Mouse (Mus musculus) cerebellum, adult 18-20 months (tissue): ENCODE measurements around the gene Gm21119.
A peak's percentile ranks its signal among the peaks of the same experiment; 100 is the strongest.
"Not testable (repeated sequence)": the region's sequence is repeated elsewhere in the genome, so short reads cannot be mapped to it uniquely, and the experiment has no call there.

Experiments used
- DNase-seq, 2 experiments: peaks; one replicate each; pipeline ENCODE4 v3.0.0; 2021

Gene Gm21119

GRCm38 (mm10) chr8:20614619-20615018 is at the start of gene Gm21119:
TSS of gene Gm21119 (plus strand) at chr8:20614919.
- not testable (repeated sequence) for DNase-seq

DNA sequence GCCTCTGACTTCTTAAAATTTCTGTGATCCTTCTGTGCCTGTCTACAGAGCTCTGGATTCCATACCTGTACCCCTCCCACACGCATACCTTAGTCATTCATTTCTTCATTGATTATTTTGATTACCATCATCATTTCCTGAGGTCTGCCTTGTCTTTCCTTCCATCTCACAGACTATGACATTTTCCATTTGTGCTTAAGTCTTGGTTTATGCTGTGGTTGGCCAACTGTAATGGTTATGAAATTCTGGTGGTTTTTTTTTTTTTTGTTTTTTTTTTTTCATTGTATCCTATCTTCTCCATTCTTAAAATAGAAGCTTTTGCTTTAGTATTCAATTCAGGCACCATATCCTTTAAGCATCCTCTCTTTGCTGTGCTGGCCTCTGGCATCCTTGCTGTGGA is 48.0 kb upstream of the Gm21119 start:
- not testable (repeated sequence) for DNase-seq

GRCm38 (mm10) chr8:20581081-20581480 is 33.6 kb upstream of the Gm21119 start:
- not testable (repeated sequence) for DNase-seq

DNA sequence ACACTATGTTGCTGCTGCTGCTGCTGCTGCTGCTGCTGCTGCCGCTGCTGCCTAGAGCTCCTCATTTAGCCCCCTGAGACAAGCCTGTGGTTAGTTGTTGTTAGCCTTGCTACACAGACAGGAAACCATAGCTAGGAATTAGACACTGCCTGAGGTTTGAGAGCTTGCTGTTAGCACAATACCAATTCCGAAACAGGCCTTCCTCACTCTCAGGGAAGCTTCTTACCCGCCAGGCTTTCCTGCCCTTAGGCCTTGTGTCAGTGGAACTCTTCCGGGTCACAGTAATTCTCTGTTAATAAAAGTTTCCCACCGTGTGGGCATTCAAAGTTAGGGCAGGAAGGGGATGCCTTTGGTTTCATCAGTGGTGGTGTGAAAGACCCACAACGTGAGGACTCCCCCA is 31.9 kb upstream of the Gm21119 start:
- DNase-seq = not testable (repeated sequence)

DNA sequence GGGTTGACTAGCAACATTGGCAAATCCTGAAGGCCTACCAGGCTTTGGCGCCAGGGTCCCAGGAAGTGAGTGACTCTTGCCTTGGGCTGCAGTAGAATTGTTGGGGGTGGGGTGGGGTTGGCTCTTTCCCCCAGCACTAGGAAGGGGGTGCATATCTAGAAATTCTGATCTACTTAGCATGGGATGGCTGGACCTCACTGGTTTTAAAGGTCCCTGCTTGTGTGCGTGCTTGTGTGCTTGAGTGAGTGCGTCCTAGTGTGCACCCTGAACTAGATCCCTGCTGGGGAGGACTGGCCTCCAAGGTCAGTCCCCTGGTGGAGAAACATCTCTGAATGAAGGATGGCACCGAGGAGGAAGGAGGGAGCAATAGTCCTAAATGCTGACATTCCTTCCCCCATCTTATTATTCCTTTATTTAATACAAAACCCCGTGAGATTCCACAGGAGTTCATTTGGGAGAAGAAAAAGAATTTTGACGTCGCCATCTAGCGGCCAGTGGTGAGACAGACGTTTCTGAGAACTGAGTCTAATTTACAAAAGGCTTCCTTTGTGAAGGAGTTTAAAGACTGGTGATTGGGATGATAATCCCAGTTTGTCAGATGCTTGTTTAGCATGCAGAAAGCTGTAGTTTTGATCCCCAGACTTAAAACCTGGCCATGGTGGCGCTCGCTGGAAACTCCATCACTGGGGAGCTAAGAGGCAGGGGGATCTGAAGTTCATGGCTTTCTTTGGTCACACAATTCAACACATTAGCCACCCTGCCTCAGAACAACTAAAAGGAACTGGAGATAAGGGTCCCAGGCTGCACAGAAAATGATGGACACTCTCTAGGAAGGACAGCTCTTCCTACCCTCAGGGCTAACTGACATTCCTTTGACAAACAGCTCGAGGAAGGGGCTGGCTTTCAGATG is 26.2 kb upstream of the Gm21119 start:
- DNase-seq = not testable (repeated sequence)

DNA sequence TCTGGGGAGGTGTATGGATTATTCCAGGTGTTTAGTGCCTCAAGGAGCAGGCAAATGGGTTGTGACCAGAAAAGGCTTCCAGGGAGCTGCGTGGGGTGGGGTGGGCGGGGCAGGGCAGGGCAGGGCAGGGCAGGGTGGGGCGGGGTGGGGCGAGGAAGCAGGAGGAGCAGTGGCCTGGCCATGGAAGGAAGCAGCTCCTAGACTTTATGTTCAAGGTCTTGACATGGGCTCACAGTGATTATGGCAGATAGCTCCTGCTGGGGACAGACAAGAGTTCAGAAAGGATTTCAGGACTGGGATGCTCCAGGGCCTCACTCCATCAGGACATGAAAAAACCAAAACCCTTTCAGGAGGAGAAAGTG is 25.6 kb upstream of the Gm21119 start:
- DNase-seq = peak; percentile 14 to 32

DNA sequence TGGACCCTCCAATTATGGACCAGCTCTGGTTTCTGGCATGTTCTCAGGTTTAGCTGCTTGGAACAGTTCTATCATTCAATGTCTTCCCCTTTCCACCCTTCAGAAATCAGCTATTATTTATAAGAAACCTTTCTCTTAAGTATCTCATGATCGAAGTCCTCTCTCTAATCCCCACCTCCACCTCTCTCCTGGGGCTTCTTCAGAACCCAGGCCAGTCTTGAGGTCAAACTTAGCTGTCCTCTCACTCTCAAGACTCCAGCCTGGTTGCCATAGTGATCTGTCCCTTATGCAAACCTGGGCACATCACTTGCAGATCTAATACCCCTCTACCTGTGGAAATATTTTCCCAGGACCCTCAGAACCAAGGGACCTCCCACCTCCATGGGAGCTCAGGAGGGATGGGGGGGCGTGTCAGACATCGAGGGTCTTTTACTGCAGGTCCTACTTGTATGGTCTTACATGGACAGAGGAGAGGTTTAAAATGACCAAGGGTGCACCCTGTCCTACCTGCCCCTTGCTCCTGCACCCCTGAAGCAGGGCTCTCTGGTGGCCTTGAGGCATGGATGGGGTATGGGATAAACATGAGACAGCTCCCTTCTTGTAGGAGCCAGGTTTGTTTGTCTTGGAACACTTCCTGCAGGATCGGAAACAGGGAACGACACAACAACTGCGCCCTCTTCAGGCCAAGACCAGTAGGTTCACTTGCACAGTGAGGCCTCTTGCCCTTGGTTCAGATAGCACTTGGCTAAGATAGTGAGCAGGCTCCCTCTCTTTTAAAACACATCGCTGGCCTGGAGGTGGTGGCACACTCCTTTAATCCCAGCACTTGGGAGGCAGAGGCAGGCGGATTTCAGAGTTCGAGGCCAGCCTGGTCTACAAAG is 24.4 kb upstream of the Gm21119 start:
- peak; percentile 13 to 45 for DNase-seq

DNA sequence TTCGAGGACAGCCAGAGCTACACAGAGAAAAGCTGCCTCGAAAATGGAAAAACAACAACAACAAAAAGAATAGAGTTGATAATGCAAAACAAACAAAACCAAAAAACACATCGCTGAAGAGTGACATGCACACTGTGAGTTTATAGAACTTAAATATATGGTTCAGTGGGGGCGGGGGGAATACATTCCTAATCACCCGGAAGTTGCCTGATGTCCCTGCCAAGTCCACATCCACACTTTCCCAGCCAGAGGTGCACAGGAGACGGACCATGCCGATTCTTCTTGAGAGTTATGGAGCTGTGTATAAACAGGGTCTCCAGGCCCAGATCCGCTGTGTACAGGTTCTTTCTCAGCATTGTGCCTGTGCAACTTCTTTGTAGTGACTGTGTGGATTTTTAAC is 23.7 kb upstream of the Gm21119 start:
- DNase-seq = not testable (repeated sequence)

- not testable (repeated sequence) for DNase-seq
Observed at GRCm38 (mm10) chr8:20592732-20593272, 21.9 kb upstream of the Gm21119 start.

- DNase-seq = peak; percentile 24 to 53
Observed at GRCm38 (mm10) chr8:20593841-20594240, 20.9 kb upstream of the Gm21119 start.

DNA sequence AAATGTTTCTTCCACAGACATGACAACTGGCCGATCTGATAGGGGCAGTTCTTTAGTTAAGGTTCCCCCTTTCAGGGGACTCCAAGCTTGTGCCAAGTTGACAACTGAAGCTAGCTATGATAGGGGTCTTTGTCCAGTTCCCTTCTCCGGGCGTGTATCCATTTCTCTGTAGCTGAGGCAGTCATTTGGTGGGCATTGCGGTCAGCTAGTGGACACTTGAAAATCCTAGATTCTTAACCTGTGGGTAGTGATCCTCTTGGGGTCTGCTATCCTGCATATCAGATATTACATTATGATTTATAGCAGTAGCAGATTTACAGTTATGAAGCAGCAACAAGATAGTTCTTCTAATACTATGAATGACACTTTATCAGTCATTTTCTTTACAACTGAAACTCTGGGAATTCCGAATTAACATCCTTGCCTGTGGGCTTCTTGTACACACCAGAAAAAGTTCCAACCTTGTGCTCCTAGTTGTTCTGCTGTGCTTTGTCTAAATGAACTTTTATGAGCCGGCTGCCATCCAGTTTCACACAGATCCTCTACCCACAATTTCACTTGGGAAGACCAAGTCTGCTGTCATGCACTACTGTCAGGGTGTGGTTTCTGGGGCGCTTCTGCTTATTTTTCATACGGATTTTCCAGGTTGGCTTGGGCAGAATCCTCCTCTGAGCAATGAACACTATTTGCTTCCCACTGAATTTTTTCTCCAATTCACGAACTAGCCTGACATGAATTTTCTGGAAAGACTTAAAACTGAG is 18.5 kb upstream of the Gm21119 start:
- not testable (repeated sequence) for DNase-seq

DNA sequence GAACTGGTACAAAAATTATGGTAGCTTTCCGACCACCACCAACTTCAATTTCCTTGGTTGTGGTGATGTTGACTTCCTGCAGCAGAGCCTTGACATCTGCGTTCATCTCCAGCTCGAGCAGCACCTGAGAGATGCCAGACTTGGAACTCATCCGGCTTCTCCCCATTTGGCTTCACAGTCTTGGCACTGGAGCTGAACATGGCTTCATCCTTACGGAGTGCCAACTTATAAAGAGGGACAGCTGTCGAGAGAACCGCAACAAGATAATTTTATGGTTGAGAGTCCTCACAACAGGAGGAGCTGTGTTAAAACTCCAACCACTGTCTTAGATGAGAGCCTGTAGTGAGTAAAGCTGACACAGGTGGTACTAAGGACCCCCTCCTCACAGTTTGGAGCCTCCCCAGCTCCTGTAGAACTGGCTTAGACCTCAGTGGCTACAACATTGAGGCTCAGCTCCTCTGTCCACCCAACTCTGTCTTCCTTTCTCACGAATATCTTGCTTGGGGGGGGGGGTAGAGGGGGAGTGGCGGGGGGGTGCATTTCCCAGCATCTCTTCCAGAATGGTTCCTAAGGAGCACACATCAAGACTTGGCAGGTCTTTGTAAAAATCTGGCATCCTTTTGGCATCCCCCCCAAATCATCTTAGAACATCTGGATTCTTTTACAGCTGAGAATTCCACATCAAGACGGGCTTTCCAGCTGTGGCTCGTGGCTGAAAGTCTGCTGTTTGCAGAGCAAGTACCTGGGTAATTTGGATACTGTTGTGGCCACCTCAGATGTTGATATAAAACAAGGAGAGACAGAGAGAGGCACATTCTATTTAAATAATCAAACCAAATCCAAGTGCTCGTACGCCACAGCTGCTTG is 17.6 kb upstream of the Gm21119 start:
- DNase-seq = peak; percentile 34 to 58

DNA sequence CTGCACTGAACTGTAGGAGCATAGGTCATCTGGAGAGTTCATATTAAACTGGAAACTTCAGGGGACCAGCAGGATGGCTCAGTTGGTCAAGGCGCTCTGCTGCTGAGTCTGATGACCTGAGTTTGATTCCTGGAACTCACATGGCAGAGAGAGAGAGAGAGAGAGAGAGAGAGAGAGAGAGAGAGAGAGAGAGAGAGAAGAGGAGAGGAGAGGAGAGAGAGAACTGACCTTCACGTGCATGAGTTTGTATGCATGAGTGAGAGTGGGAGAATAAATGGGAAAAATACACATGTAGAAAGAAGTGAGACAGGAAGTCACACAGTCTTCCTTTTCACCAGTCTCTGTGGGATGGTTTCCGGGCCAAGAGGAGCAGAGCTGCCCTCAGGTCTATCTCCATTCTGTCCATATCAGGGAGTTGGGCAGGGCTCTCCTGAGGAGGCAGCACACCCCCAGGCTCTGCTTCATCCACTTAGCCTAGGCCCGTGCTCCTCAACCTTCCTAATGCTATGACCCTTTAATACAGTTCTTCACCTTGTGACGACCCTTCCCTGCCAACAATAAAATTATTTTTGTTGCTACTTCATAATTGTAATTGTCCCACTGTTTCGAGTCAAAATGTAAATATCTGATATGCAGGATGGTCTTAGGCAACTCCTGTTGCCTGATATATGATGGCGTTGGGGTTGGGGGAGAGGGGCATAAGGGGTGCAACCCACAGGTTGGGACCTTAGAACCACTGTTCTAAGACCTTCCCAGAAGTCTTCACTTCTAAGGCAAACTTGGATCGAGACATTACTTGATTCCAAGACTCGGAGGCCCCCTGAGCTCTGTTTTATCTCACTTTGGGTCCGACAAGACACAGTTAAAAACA is 16.2 kb upstream of the Gm21119 start:
- DNase-seq = not testable (repeated sequence)

DNA sequence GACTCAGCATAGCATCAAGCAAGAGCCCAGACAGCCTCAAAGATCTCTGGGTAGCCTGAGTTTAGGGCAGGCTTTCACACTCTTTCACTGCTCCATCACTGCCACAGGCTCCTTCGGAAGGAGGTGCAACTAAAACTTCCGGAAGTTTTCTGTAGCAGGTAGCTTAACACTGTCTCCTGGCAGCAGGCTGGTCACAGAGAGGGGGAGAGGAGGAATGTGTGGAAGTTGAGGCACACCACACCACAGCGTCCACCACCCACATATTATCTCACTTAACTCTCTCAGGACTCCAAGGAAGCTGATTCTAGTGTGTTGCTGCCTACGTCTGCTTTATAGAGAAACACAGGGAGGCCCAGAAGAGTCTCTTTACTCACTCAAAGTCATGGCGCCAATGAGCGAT is 15.4 kb upstream of the Gm21119 start:
- not testable (repeated sequence) for DNase-seq

- DNase-seq = not testable (repeated sequence)
Observed at GRCm38 (mm10) chr8:20610856-20611255, 3.9 kb upstream of the Gm21119 start.

DNA sequence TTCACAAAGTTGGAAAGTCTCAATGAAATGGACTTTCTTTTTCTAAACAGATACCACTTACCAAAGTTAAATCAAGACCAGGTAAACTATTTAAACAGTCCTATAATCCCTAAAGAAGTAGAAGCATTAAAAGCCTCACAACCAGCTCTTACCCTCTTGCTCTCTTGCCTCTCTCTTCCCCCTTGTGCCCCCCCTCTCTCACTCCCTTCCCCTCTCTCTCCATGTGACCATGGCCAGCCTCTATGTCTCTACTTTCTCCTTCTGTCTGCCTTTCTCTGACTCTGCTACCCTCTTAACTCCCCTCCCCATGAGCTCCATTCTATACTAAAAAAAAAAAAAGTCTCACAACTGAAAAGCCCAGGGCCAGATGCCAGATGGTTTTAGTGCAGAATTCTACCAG is 2.0 kb upstream of the Gm21119 start:
- not testable (repeated sequence) for DNase-seq

GRCm38 (mm10) chr8:20630766-20631165 is 16.0 kb downstream of the Gm21119 start:
- not testable (repeated sequence) for DNase-seq

DNA sequence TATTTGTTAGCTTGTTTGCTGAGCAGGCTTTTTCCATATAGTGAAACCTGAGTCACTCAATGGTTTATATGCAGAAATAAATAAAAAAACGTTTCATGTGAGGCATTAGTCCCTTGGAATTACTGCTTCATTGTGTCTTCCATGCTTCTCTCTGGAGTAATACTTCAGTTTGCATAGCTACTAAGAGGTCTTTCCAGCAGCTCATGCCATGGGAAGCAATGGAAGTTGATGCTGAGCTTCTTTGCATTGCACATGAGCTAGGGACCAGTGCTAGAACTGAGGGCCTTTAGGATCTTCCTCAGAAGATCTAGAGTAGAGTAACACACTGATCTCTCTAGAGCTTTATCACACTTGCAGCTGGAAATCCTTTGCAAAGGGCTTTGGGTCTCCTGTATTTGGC is 23.2 kb downstream of the Gm21119 start:
- DNase-seq = not testable (repeated sequence)

DNA sequence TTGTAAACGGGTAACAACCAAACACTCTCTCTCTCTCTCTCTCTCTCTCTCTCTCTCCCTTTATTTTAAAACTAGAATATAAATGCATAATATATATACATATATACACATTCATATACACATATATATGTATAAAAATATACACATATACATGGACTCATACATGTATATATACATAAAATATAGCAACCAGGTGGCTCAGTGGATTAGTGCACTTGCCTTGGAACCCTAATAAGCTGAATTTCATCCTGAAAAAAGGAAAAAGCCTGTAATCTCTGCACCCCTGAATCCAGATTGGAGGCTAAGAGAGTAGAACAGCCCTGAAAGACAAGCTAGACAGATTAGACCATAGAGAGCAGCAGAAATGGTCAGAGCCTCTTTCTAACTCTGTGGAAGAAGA is 28.8 kb downstream of the Gm21119 start:
- DNase-seq = not testable (repeated sequence)

GRCm38 (mm10) chr8:20652976-20653375 is 38.3 kb downstream of the Gm21119 start:
- DNase-seq = not testable (repeated sequence)
